ENCODE assay signal across 8 mouse cellular contexts in the genomic region with DNA sequence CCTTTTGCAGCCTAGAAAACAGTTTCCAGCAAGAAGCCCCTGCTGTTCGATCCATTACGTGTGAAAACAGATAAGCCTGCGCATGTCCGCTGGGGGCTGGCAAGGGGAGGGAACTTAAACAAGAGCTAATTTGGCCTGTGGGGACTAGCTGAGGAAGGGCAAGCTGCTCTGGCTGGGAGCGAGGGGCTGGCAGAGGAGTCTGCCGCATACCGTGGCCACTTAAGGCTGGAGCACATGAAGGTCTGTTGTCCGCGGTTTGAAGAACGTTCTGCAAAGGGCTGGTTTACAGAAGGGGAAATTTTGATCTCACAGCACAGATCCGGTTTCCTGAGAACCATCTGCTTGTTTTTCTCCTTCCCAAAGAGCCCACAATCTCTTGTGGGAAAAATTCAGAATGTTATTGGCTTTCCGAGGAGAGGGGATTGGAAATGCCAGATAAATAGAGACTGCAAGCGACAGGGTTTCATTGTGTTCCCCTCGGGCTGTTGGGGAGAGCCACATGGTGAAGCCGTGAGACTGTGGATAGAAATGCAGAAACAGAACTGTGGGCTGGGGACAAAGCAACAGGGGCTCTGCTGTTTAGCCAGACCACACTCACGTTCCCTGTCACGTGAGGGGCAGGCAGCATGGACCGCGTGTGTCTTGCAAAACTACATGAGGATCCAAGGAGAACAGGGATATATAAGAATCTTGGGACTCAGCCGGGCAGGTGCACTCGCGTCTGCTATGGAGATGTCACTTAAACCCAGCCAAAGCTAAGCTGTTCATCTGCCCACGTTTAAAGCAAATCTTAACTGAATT. TPM values are rescaled to one million over a fixed set of nuclear protein-coding genes. Genes with fewer than 3 reads are reported as not detected.
A peak's percentile ranks its signal among the peaks of the same experiment; 100 is the strongest.
DNase-seq lines count a peak whose midpoint lies in the region; ATAC-seq and TF ChIP-seq lines count a peak whose summit lies in the region.

No protein-coding gene starts in this region.

- no peak for ATAC-seq in intestine, embryonic 16.5 days
- no peak for ATAC-seq in liver, embryonic 14.5 days (ENCODE audit: insufficient read depth)

- peak; percentile 72 to 78 for DNase-seq in cerebellum, postnatal 14 days
- DNase-seq in cerebellum, adult 18-20 months: no peak
- DNase-seq in R1 (ENCODE audit: low read depth, low spot score): peak; percentile 46
- peak; percentile 37 to 41 for DNase-seq in frontal cortex, postnatal 10 days (ENCODE audit: low spot score in 2 of 2)
- no peak for DNase-seq in liver, embryonic 14.5 days (ENCODE audit: low read depth in 3 of 3, low spot score in 3 of 3)
- peak; percentile 18 to 49 for DNase-seq in right cerebral cortex, postnatal 36 days (ENCODE audit: low spot score in 2 of 2)
- DNase-seq in kidney, adult 18-20 months: no peak

- H3K4me2 ChIP-seq in intestine, embryonic 16.5 days (ENCODE audit: low read depth, low read length): peak overlapping the region; percentile 50
- peak overlapping the region; percentile 58 for H3K4me2 ChIP-seq in liver, embryonic 14.5 days (ENCODE audit: low read depth)

- no peaks in the 10 kb centered on the region for H3K36me3 ChIP-seq in intestine, embryonic 16.5 days (ENCODE audit: control insufficient read depth, insufficient read depth, low read length)
- no peaks in the 10 kb centered on the region for H3K36me3 ChIP-seq in liver, embryonic 14.5 days (replicated peaks; ENCODE audit: control insufficient read depth, insufficient read depth, low read depth)

- H3K9me3 ChIP-seq in intestine, embryonic 16.5 days (ENCODE audit: control insufficient read depth, low read length): no peaks in the 10 kb centered on the region
- H3K9me3 ChIP-seq in liver, embryonic 14.5 days (ENCODE audit: control insufficient read depth, low read length): no peaks in the 10 kb centered on the region

- H3K4me3 ChIP-seq in intestine, embryonic 16.5 days (ENCODE audit: low read length): peak overlapping the region; percentile 10
- 0 out of 4 replicates have a peak overlapping the region, but pooled peaks have one; percentile 6 for H3K4me3 ChIP-seq in liver, embryonic 14.5 days (ENCODE audit: insufficient read depth in 1 of 2, low read depth in 2 of 2, low read length in 2 of 2)

- H3K4me1 ChIP-seq in intestine, embryonic 16.5 days (ENCODE audit: control insufficient read depth, insufficient read depth, low read length): peaks cover 7% of the 10 kb centered on the region; the same call in 1 of the 2 replicates
- H3K4me1 ChIP-seq in liver, embryonic 14.5 days (replicated peaks; ENCODE audit: control insufficient read depth in 2 of 2, insufficient read depth in 2 of 2, low read length in 1 of 2): peaks cover 3 to 4% of the 10 kb centered on the region in 2 experiments; a peak in 3 of 4 replicates

- peak overlapping the region; percentile 55 for H3K9ac ChIP-seq in intestine, embryonic 16.5 days (ENCODE audit: low read depth, low read length)
- H3K9ac ChIP-seq in liver, embryonic 14.5 days (replicated peaks): peak overlapping the region; percentile 45; the same call in 1 of the 2 replicates

- no peak for TF ChIP-seq CTCF in liver, embryonic 14.5 days (IDR thresholded peaks at IDR 0.05; ENCODE audit: low read depth)

- no peak overlapping the region for H3K27ac ChIP-seq in intestine, embryonic 16.5 days (ENCODE audit: low read length)
- no peak overlapping the region for H3K27ac ChIP-seq in liver, embryonic 14.5 days

- 19% methylated on average over 23 of the region's 23 CpGs for WGBS in intestine, embryonic 16.5 days
- 18% methylated on average over 23 of the region's 23 CpGs for WGBS in liver, embryonic 14.5 days (ENCODE audit: insufficient replicate concordance)

- H3K27me3 ChIP-seq in intestine, embryonic 16.5 days (replicated peaks; ENCODE audit: control insufficient read depth, insufficient read depth, low read length): no peaks in the 10 kb centered on the region
- no peaks in the 10 kb centered on the region for H3K27me3 ChIP-seq in liver, embryonic 14.5 days (ENCODE audit: control insufficient read depth, insufficient read depth, low read length)

- no peak for TF ChIP-seq EP300 in liver, embryonic 14.5 days (IDR thresholded peaks at IDR 0.05; ENCODE audit: low read depth)

RNA-seq across cellular contexts. Expression of gene Cd2, which starts 12.7 kb away (rescaled TPM):
- polyA plus RNA-seq in intestine, embryonic 16.5 days (2015; fragmentation: Nextera tagmentation; extraction: Ambion mirVana): 0.31 and 0.56 TPM in 2 replicates
- 0.04 TPM in 1 of 2 replicates, not detected in the other for polyA plus RNA-seq in liver, embryonic 14.5 days (2012; rRNA removed)
- polyA plus RNA-seq in liver, embryonic 14.5 days (2014; fragmentation: Nextera tagmentation; extraction: Ambion mirVana): not detected in 2 replicates

Comparison
In these comparisons a context has a peak if more than half of its experiments do, and no peak if none do; other contexts are left out.
1. DNase-seq: peak in cerebellum, postnatal 14 days (2 of 2), R1 (single experiment), frontal cortex, postnatal 10 days (2 of 2) and right cerebral cortex, postnatal 36 days (2 of 2); none in cerebellum, adult 18-20 months (0 of 2), liver, embryonic 14.5 days (0 of 3) and kidney, adult 18-20 months (single experiment).